Mouse (Mus musculus): ENCODE results near the gene Il1rl2. TPM values are rescaled to one million over a fixed set of nuclear protein-coding genes. Genes with fewer than 3 reads are reported as not detected.

Il1rl2 gene
- total RNA-seq (2023) = 20.5 TPM

DNA sequence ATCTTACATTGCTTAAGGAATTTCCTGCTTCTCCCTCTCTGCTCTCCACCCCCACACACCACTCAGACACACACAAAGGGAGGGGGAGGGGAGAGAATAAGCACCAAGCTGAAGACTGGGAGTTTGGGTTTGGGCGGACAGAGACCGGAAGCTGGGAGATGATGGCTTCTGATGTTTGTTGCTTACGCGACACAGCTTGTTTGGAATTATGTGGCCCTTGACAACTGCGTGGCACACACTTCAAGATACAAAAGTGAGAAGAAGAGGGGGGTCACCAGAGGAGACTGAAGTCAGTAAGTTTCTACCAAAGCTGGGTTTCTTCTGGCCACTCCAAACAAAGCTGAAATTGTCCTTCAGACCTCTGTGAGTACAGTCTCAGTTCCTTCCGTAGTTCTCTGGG is at the start of gene Il1rl2:
TSS of gene Il1rl2 (plus strand) at position 154 of the 400 bp plus-strand sequence.

Other genes starting within 250 kb of the Il1rl2 start
- gene Il1r1, start 99.5 kb upstream of the Il1rl2 start, total RNA-seq (2023) = 0.18 TPM
- gene Il1rl1, start 105.0 kb downstream of the Il1rl2 start, total RNA-seq (2023) = 0.09 TPM
- gene Il18r1, start 140.9 kb downstream of the Il1rl2 start, total RNA-seq (2023) = 59.2 TPM
- gene Il18rap, start 190.8 kb downstream of the Il1rl2 start, total RNA-seq (2023) = 4.8 TPM